Mouse (Mus musculus) liver, postnatal 0 days (tissue): ENCODE data around the gene Rel.

Source experiments
- CTCF ChIP-seq: sonication (generic); IDR thresholded peaks from 2 replicates; pipeline ENCODE4 v1.5.1; 2016; ENCODE audit warnings: antibody characterized with exemption, low read depth
- EP300 ChIP-seq: IDR thresholded peaks from 2 replicates; pipeline ENCODE4 v1.6.1; 2016; ENCODE audit warnings: antibody characterized with exemption, low read depth, mild to moderate bottlenecking

GRCm38 (mm10) chr11:23693286-23693685 is 77.5 kb downstream of the Rel start:
- TF ChIP-seq CTCF (no peak), EP300 (no peak)
